Mouse (Mus musculus) spleen, postnatal 36 days (tissue): ENCODE results near the gene Sycp2.
"Not testable (repeated sequence)": the region's sequence is repeated elsewhere in the genome, so short reads cannot be mapped to it uniquely, and the experiment has no call there.

ENCODE experiments used
- DNase-seq, 2 experiments: peaks; one replicate each; pipeline ENCODE4 v3.0.0; 2022; ENCODE audit warnings: low spot score in 2 of 2, mixed read lengths in 1 of 2

The Sycp2 gene

GRCm38 (mm10) chr2:178413481-178414260 is 6.2 kb upstream of the Sycp2 start:
- no peak for DNase-seq

- no peak for DNase-seq
These were observed 5.6 kb upstream of the Sycp2 start for GRCm38 (mm10) chr2:178413081-178413480.

GRCm38 (mm10) chr2:178412598-178412997 is 5.1 kb upstream of the Sycp2 start:
- no peak for DNase-seq

GRCm38 (mm10) chr2:178410286-178410685 is 2.8 kb upstream of the Sycp2 start:
- no peak for DNase-seq

- no peak for DNase-seq
These were observed 1.5 kb upstream of the Sycp2 start for GRCm38 (mm10) chr2:178409024-178409423.

GRCm38 (mm10) chr2:178342597-178342996 is 64.9 kb downstream of the Sycp2 start:
- no peak for DNase-seq

- DNase-seq = not testable (repeated sequence)
These were observed 65.4 kb downstream of the Sycp2 start for GRCm38 (mm10) chr2:178342105-178342504.

- no peak for DNase-seq
These were observed 68.4 kb downstream of the Sycp2 start for GRCm38 (mm10) chr2:178339044-178339443.

GRCm38 (mm10) chr2:178337878-178338277 is 69.6 kb downstream of the Sycp2 start:
- no peak for DNase-seq

- DNase-seq = no peak
These were observed 77.5 kb downstream of the Sycp2 start for GRCm38 (mm10) chr2:178329986-178330385.

GRCm38 (mm10) chr2:178329551-178329950 is 77.9 kb downstream of the Sycp2 start:
- no peak for DNase-seq

GRCm38 (mm10) chr2:178327466-178328040 is 79.9 kb downstream of the Sycp2 start:
- DNase-seq = no peak

GRCm38 (mm10) chr2:178326750-178327465 is 80.6 kb downstream of the Sycp2 start:
- DNase-seq = no peak

- DNase-seq = no peak
These were observed 81.4 kb downstream of the Sycp2 start for GRCm38 (mm10) chr2:178326067-178326466.

- no peak for DNase-seq
These were observed 82.7 kb downstream of the Sycp2 start for GRCm38 (mm10) chr2:178324818-178325217.

- DNase-seq = no peak
These were observed 83.1 kb downstream of the Sycp2 start for GRCm38 (mm10) chr2:178324410-178324809.

- no peak for DNase-seq
These were observed 86.2 kb downstream of the Sycp2 start for GRCm38 (mm10) chr2:178321271-178321670.

GRCm38 (mm10) chr2:178319766-178320165 is 87.7 kb downstream of the Sycp2 start:
- no peak for DNase-seq

- no peak for DNase-seq
These were observed 91.2 kb downstream of the Sycp2 start for GRCm38 (mm10) chr2:178316281-178316680.

GRCm38 (mm10) chr2:178313539-178313938 is 93.9 kb downstream of the Sycp2 start:
- no peak for DNase-seq

GRCm38 (mm10) chr2:178304669-178305068 is 102.8 kb downstream of the Sycp2 start:
- DNase-seq = no peak

- no peak for DNase-seq
These were observed 103.3 kb downstream of the Sycp2 start for GRCm38 (mm10) chr2:178304188-178304529.
